Mouse (Mus musculus) kidney, adult 18-20 months (tissue): Measurements from ENCODE around the gene Klf7.

Experiments used
- DNase-seq: peaks from one replicate; pipeline ENCODE4 v3.0.0; 2021

The Klf7 gene

GRCm38 (mm10) chr1:64104665-64105064 is 17.4 kb downstream of the Klf7 start:
- DNase-seq, result no peak

- no peak for DNase-seq
Observed at GRCm38 (mm10) chr1:64101331-64101730, 20.8 kb downstream of the Klf7 start.

GRCm38 (mm10) chr1:64098800-64099199 is 23.3 kb downstream of the Klf7 start:
- no peak for DNase-seq

- DNase-seq, result peak; percentile 36
Observed at GRCm38 (mm10) chr1:64097640-64098287, 24.3 kb downstream of the Klf7 start.

GRCm38 (mm10) chr1:64093018-64093417 is 29.1 kb downstream of the Klf7 start:
- no peak for DNase-seq

GRCm38 (mm10) chr1:64091591-64091990 is 30.5 kb downstream of the Klf7 start:
- DNase-seq, result no peak

GRCm38 (mm10) chr1:64090566-64090965 is 31.5 kb downstream of the Klf7 start:
- no peak for DNase-seq

GRCm38 (mm10) chr1:64089691-64090090 is 32.4 kb downstream of the Klf7 start:
- DNase-seq, result no peak

GRCm38 (mm10) chr1:64088604-64089320 is 33.3 kb downstream of the Klf7 start:
- peak; percentile 34 for DNase-seq

- peak; percentile 43 for DNase-seq
Observed at GRCm38 (mm10) chr1:64087657-64088603, 34.2 kb downstream of the Klf7 start.

GRCm38 (mm10) chr1:64085875-64086274 is 36.2 kb downstream of the Klf7 start:
- no peak for DNase-seq

- DNase-seq, result no peak
Observed at GRCm38 (mm10) chr1:64085361-64085760, 36.7 kb downstream of the Klf7 start.

GRCm38 (mm10) chr1:64084706-64085105 is 37.4 kb downstream of the Klf7 start:
- DNase-seq, result no peak

- DNase-seq, result no peak
Observed at GRCm38 (mm10) chr1:64081791-64082190, 40.3 kb downstream of the Klf7 start.

GRCm38 (mm10) chr1:64081217-64081616 is 40.9 kb downstream of the Klf7 start:
- DNase-seq, result no peak

GRCm38 (mm10) chr1:64080263-64080662 is 41.8 kb downstream of the Klf7 start:
- DNase-seq, result no peak

GRCm38 (mm10) chr1:64078747-64079211 is 43.3 kb downstream of the Klf7 start:
- DNase-seq, result no peak

GRCm38 (mm10) chr1:64078011-64078746 is 43.9 kb downstream of the Klf7 start:
- peak; percentile 38 for DNase-seq

GRCm38 (mm10) chr1:64074051-64074450 is 48.0 kb downstream of the Klf7 start:
- DNase-seq, result no peak

- DNase-seq, result no peak
Observed at GRCm38 (mm10) chr1:64070947-64071346, 51.1 kb downstream of the Klf7 start.

GRCm38 (mm10) chr1:64066320-64067254 is 55.5 kb downstream of the Klf7 start:
- DNase-seq, result no peak
